Mouse (Mus musculus): Measurements from ENCODE around the gene Metrn. TPM values are rescaled to one million over a fixed set of nuclear protein-coding genes. Genes with fewer than 3 reads are reported as not detected.
"Not testable (repeated sequence)": the region's sequence is repeated elsewhere in the genome, so short reads cannot be mapped to it uniquely, and the experiment has no call there.

Metrn gene
- polyA plus RNA-seq, 1 experiment from 2014 or later: 41.9 TPM

DNA sequence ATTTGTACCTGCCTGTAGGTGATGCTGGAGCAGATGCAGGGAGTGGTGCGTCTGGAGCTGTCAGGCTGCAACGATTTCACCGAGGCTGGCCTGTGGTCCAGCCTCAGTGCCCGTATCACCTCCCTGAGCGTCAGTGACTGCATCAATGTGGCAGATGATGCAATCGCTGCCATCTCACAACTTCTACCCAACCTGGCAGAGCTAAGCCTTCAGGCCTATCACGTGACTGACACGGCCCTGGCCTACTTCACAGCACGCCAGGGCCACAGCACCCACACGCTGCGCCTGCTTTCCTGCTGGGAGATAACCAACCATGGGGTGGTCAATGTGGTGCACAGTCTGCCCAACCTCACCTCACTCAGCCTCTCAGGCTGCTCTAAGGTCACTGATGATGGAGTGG lies 20.7 kb upstream of the Metrn start:
- Histone ChIP-seq H3K9me3 (no peaks in the 10 kb centered on the region), H3K4me2 (replicated peaks) (no peak overlapping the region), H3K27me3 (replicated peaks) (peaks cover 43% of the 10 kb centered on the region), H3K4me1 (replicated peaks) (0 out of 2 replicates have a peak, but pooled peaks cover 11% of the 10 kb centered on the region), H3K27ac (no peak overlapping the region), H3K9ac (no peak overlapping the region), H3K4me3 (replicated peaks) (no peak overlapping the region), H3K36me3 (no peaks in the 10 kb centered on the region)
- WGBS: 81% methylated on average over 11 of the region's 11 CpGs
- ATAC-seq: no peak

DNA sequence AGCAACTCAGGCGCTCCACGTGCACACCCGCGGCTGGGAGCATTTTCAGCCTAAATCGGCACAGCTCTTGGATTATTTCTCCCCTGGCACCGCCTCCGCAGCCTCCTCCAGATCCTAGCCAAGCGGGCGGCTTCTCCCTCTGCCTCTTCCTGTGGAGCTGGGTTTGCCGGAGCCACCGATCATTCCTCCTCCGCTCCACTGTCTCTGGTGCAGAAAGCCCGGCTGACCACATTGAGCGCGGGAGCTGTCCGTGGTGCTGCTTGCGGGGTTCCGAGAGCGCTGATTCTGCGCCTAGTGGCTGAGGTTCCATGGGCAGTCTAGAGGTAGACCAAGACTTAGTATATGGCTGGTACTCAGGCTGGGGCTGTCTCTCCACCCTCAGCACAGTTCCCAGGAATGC lies 16.5 kb upstream of the Metrn start:
- Histone ChIP-seq H3K36me3 (no peaks in the 10 kb centered on the region), H3K27ac (no peak overlapping the region), H3K9me3 (no peaks in the 10 kb centered on the region; the same call in 1 of the 2 replicates), H3K27me3 (replicated peaks) (peaks cover 54% of the 10 kb centered on the region), H3K4me2 (replicated peaks) (0 out of 2 replicates have a peak overlapping the region, but pooled peaks have one; percentile 11), H3K9ac (no peak overlapping the region), H3K4me3 (replicated peaks) (no peak overlapping the region), H3K4me1 (replicated peaks) (peaks cover 16% of the 10 kb centered on the region)
- WGBS: 2% methylated on average over 20 of the region's 20 CpGs
- peak; percentile 36; the same call in 1 of the 2 replicates for ATAC-seq

DNA sequence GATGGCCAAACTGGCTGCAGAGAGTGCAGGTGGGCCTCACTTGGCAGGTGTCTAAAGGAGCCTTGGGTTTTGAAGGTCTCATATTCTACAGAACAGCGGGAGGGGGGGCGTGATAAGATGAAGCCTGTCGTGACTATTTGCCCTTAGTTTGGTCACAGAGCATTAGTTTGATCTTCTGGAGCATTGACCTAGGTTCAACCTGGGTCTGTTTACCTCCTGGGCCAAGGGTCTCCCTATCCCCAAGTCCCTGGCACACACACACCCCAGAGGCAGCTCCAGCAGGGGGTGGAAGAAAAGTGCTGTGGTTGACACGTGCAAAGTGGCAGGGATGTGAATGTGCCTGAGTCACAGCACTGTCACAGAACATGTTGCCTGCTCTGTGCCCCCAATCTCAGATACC lies 14.0 kb upstream of the Metrn start:
- H3K4me2 ChIP-seq (replicated peaks): no peak overlapping the region
- H3K9me3 ChIP-seq: no peaks in the 10 kb centered on the region; the same call in 1 of the 2 replicates
- H3K4me3 ChIP-seq (replicated peaks): no peak overlapping the region
- 70% methylated on average over 4 of the region's 4 CpGs for WGBS
- no peak overlapping the region for H3K27ac ChIP-seq
- H3K36me3 ChIP-seq: no peaks in the 10 kb centered on the region
- peaks cover 39% of the 10 kb centered on the region for H3K27me3 ChIP-seq (replicated peaks)
- no peak for ATAC-seq
- no peak overlapping the region for H3K9ac ChIP-seq
- peaks cover 16% of the 10 kb centered on the region for H3K4me1 ChIP-seq (replicated peaks)

DNA sequence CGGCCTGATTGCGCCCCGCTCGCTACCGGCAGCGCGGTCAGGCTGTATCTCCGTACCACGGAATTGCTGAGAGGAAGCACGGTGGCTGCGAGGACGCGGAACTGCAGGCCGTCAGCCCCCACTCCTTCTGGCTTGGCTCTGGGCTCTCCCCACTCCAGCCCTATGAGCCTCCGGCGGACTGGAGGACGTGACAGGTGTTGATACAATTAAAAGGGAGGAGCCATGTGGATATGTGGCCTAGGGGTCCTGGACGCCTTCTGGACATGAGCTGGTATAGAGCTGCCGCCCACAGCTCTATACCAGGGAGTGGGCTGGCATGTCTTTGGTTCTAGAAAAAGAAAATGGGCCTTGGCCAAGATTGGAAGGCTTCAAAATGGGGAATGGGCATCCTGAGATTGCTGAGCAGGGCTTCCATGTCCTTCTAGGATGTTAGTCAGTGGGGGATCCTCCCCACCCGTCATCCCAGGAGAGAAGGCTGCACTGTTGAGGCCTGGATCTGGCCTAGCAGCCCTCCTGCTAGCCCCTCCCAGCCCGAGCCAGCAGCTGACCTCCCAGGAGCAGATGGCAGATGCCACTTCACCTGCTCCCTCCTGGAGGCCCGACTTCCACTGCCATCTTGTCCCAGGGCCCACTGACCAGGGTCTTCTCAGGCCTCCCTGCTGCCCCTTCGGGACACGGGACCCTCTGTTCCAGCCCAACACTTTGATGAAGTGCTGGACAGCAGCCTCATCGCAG lies 12.8 kb upstream of the Metrn start:
- 12% methylated on average over 25 of the region's 25 CpGs for WGBS
- H3K4me2 ChIP-seq (replicated peaks): peak overlapping the region; percentile 99
- H3K36me3 ChIP-seq: no peaks in the 10 kb centered on the region
- H3K9ac ChIP-seq: peak overlapping the region; percentile 54
- H3K4me1 ChIP-seq (replicated peaks): peaks cover 16% of the 10 kb centered on the region
- peak overlapping the region; percentile 56; the same call in 1 of the 2 replicates for H3K27ac ChIP-seq
- peak overlapping the region; percentile 66 for H3K4me3 ChIP-seq (replicated peaks)
- no peak; the same call in 1 of the 2 replicates for ATAC-seq
- H3K9me3 ChIP-seq: no peaks in the 10 kb centered on the region; the same call in 1 of the 2 replicates
- peaks cover 39% of the 10 kb centered on the region for H3K27me3 ChIP-seq (replicated peaks)

DNA sequence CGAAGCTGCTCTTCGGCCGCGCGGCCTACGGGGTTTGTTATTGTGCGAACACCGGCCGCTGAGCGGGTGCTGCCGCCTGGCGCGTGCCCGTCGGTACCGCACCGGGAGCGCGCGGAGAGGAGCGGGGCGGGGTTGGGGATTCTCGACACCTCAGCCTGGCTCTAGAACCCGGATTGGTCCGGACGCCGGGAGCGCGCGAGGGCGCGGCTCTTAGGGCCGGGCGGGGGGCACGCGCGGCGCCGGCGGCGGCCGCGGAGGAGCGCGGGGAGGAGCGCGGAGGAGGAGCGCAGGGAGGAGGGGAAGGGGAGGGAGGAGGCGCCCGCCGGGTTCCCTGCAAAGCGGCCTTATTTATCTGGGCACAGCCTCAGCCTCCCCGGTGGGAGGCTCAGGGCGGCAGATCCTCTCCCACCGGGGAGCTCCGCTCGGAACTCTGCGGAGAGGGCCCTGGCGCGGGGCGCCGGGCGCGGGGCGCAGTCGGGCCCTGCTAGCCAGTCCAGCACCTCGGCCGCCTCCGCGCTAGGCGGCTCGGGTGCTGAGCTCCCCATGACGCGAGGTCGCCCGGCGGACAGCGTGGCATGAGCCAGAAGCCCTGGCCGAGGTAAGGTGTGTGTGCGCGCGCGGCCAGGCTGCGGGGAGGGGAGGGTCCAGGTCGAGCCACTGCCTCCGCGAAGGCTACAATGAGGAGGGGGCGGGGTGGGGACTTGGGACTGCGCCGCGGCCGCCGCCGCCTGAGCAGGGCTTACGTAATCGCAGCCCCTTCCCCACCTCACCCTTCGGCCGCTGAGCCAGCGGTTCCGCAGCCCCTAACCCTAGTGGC lies 12.1 kb upstream of the Metrn start, which contains the start of gene Fbxl16:
Gene Fbxl16, plus strand, starts transcription at position 297 of the 817 bp plus-strand sequence.
- peak; percentile 90 for ATAC-seq
- H3K27me3 ChIP-seq (replicated peaks): peaks cover 39% of the 10 kb centered on the region

DNA sequence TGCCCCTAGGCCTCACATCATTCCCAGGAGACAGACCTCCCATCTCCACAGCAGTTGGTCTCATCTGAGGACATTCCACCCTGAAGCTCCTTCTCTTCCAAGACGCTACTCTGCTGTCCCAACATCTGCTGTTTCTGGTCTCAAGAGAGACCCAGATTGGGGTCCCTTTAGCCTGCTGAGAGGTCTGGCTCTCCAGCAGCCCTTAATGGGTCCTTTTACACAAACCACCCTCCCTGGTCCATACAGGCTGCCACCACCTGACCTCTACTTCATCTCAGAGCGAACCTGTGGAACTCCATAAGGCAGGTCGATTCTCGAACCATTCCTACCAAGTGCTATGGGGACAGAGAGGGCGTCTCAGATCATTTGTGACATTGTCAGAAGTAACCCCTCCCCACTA lies 11.1 kb upstream of the Metrn start:
- H3K9ac ChIP-seq: no peak overlapping the region
- H3K4me2 ChIP-seq (replicated peaks): peak overlapping the region; percentile 99
- 45% methylated on average over 5 of the region's 5 CpGs for WGBS
- H3K36me3 ChIP-seq: no peaks in the 10 kb centered on the region
- no peak overlapping the region for H3K27ac ChIP-seq
- no peak overlapping the region for H3K4me3 ChIP-seq (replicated peaks)
- ATAC-seq: no peak
- H3K4me1 ChIP-seq (replicated peaks): peaks cover 12% of the 10 kb centered on the region
- no peaks in the 10 kb centered on the region; the same call in 1 of the 2 replicates for H3K9me3 ChIP-seq
- H3K27me3 ChIP-seq (replicated peaks): peaks cover 36% of the 10 kb centered on the region

More for the DNA sequence above, 12.1 kb upstream of the Metrn start, which contains the start of gene Fbxl16:
- under 1% methylated on average over 85 of the region's 100 CpGs for WGBS
- Histone ChIP-seq H3K36me3 (no peaks in the 10 kb centered on the region), H3K9ac (peak within 1 kb of the TSS; percentile 54), H3K4me3 (replicated peaks) (peak within 1 kb of the TSS; percentile 66), H3K9me3 (no peaks in the 10 kb centered on the region; the same call in 1 of the 2 replicates), H3K4me2 (replicated peaks) (peak within 1 kb of the TSS; percentile 99), H3K27ac (peak within 1 kb of the TSS; percentile 56), H3K4me1 (replicated peaks) (peaks cover 16% of the 10 kb centered on the region)

DNA sequence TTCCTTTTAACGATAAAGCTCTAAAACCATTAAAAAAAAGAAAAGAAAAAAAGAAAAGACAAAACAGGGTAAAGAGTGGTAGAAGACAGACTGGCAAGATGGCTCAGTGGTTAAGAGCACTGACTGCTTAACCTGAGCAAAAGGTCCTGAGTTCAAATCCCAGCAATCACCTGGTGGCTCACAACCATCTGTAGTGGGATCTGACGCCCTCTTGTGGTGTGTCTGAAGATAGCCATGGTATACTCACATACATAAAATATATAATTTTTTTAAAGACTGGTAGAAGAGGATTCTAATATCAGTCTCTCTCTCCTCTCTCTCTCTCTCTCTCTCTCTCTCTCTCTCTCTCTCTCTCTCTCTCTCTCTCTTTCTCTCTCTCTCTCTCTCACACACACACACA lies 10.5 kb upstream of the Metrn start:
- ATAC-seq: not testable (repeated sequence)
- 49% methylated on average over 2 of the region's 2 CpGs for WGBS

DNA sequence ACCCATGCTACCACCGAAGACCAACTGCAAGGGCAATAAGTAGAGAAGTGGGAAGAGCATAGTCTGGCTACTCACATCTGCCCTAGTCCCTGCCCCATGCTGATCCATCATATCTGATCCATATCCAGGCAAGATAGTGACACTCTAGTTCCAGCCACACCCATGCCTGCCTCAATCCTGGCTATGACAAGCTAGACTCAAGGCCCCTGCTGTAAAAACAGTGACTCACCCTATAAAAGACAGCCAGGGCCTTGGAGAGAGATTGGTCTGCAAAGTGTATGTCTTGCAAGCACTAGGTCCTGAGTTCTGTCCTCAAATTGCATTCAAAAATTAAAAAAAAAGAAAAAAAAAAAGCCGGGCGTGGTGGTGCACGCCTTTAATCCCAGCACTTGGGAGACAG lies 9.6 kb upstream of the Metrn start:
- WGBS: 71% methylated on average over 4 of the region's 4 CpGs
- peak; percentile 42; the same call in 1 of the 2 replicates for ATAC-seq
- no peaks in the 10 kb centered on the region for H3K36me3 ChIP-seq
- H3K4me3 ChIP-seq (replicated peaks): no peak overlapping the region
- no peaks in the 10 kb centered on the region; the same call in 1 of the 2 replicates for H3K9me3 ChIP-seq
- H3K9ac ChIP-seq: no peak overlapping the region
- H3K4me2 ChIP-seq (replicated peaks): no peak overlapping the region
- peaks cover 26% of the 10 kb centered on the region for H3K27me3 ChIP-seq (replicated peaks)
- H3K27ac ChIP-seq: no peak overlapping the region
- H3K4me1 ChIP-seq (replicated peaks): peaks cover 10% of the 10 kb centered on the region

More for the DNA sequence above, 10.5 kb upstream of the Metrn start:
- H3K4me3 ChIP-seq (replicated peaks); H3K36me3 ChIP-seq; H3K9me3 ChIP-seq; H3K4me1 ChIP-seq (replicated peaks); H3K4me2 ChIP-seq (replicated peaks); H3K27ac ChIP-seq; H3K9ac ChIP-seq: not testable (repeated sequence)
- peaks cover 31% of the 10 kb centered on the region for H3K27me3 ChIP-seq (replicated peaks)

DNA sequence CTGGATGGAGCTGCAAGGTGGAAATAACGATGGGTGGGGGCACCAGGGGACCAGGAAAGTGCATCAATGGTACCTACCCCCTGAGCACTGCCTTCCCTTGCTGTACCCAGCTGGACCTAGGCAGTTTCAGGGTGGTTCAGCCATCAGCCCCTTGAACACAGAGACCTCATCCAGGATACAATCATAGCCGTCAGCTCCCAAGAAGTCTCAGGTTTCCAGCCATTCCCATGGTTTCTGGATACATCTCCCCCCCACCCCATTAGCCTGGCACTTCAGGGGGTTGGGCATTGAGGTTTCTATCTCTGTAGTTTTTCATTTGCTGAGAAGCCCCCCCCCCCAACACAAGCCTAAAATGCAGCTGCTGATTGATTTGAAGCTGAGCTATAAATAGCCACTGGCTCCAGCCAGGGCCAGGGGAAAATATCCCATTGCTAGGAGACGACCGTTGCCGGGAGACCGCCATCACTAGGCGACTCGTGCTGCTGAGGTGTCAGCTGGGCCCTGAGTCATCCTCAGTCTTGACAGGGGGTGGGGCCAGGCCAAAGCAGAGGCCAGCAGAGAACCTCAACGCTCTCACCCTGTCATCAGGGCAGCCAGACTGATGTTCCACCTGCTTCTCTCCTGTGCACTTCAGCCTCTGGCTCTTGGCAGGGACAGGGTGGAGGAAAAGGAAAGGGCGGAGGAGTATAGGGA lies 6.0 kb upstream of the Metrn start:
- Histone ChIP-seq H3K4me2 (replicated peaks) (no peak overlapping the region), H3K27ac (no peak overlapping the region), H3K4me1 (replicated peaks) (no peaks in the 10 kb centered on the region), H3K27me3 (replicated peaks) (peaks cover 7% of the 10 kb centered on the region; the same call in 1 of the 2 replicates), H3K9me3 (no peaks in the 10 kb centered on the region), H3K4me3 (replicated peaks) (no peak overlapping the region), H3K9ac (no peak overlapping the region), H3K36me3 (no peaks in the 10 kb centered on the region)
- WGBS: 12% methylated on average over 10 of the region's 10 CpGs
- peak; percentile 73 for ATAC-seq

DNA sequence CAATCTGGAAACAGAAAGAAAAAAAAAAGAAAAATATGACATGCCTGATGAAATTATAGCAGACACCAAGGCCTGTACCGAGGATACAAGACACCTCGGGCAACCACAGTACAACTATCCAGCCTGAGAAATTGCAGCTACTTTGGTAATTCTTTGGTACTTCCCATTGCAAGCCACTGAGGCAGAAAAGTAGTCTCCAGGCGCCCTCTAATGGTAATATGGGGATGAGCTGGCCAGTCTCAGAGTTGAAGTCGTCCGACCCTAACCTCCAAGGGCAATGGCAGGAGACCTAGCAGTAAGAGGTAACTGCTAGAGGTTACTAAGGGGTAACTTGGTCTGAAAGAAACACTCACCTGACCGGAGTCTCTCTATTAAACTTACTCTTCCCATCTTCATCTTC lies 4.1 kb upstream of the Metrn start:
- Histone ChIP-seq H3K4me3 (replicated peaks) (no peak overlapping the region), H3K27ac (no peak overlapping the region), H3K9ac (no peak overlapping the region), H3K36me3 (no peaks in the 10 kb centered on the region), H3K9me3 (no peaks in the 10 kb centered on the region), H3K27me3 (replicated peaks) (peaks cover 5% of the 10 kb centered on the region; the same call in 1 of the 2 replicates), H3K4me1 (replicated peaks) (peaks cover 10% of the 10 kb centered on the region), H3K4me2 (replicated peaks) (no peak overlapping the region)
- no peak for ATAC-seq
- WGBS: 6% methylated on average over 6 of the region's 6 CpGs

DNA sequence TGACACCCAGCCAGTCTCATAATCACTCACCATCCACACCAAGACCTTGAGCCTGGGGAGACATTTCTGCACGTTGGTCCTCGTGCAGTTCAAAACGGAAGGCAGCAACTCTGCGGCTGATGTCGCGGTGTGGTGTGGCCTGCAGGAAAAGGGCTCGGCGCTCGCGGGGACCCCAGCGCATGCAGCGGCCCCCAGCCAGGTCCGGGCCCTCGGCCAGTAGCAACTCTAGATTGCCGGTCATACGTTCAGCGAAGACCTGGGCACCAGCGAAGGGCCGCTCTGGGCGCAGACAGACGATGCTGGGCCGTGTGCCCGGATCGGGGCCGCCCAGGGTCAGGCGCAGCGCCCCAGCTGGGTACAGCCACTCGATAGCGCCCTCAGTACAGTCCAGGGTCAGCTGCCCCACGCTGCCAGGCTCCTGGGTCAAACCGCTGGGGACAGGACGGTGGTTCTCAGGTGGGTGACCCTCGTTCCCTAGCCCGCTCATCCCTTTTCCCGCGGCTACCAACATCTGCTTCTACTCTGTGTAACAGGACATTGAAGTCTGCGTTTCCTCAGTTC lies 645 bp downstream of the Metrn start:
- H3K27ac ChIP-seq: peak overlapping the region; percentile 27; the same call in 1 of the 2 replicates
- peak overlapping the region; percentile 78 for H3K9ac ChIP-seq
- peak; percentile 6; the same call in 1 of the 2 replicates for ATAC-seq
- H3K9me3 ChIP-seq: no peaks in the 10 kb centered on the region
- peak overlapping the region; percentile 96 for H3K4me2 ChIP-seq (replicated peaks)
- H3K36me3 ChIP-seq: no peaks in the 10 kb centered on the region; the same call in 1 of the 2 replicates
- 3% methylated on average over 37 of the region's 37 CpGs for WGBS
- H3K4me1 ChIP-seq (replicated peaks): peaks cover 40% of the 10 kb centered on the region
- 0 out of 2 replicates have a peak, but pooled peaks cover 2% of the 10 kb centered on the region for H3K27me3 ChIP-seq (replicated peaks)
- peak overlapping the region; percentile 91 for H3K4me3 ChIP-seq (replicated peaks)
